Mouse (Mus musculus) small intestine, adult 2 months (tissue): ENCODE measurements at regions not wholly inside any gene's neighbourhood (a gene's known extent, or its start where the extent isn't known, plus 50 kb on each side); places are given as distances from the start of the nearest gene placed in this dataset.

ENCODE experiments used
- H3K27ac ChIP-seq: fragments of 200-500 bp; 2 replicates; pipeline ENCODE4 v1.5.1; 2012; ENCODE audit warnings: low read depth, low read length, control low read depth, inconsistent platforms; ENCODE audit not compliant: insufficient read depth
- H3K27me3 ChIP-seq: fragments of 200-500 bp; 2 replicates; pipeline ENCODE4 v1.6.1; 2012; ENCODE audit warnings: mild to moderate bottlenecking, moderate library complexity, low read length, inconsistent platforms; ENCODE audit not compliant: control insufficient read depth, insufficient read depth
- H3K36me3 ChIP-seq: fragments of 200-500 bp; 2 replicates; pipeline ENCODE4 v1.6.1; 2012; ENCODE audit warnings: mild to moderate bottlenecking, low read length, control low read depth, inconsistent platforms; ENCODE audit not compliant: control insufficient read depth, insufficient read depth
- H3K4me1 ChIP-seq: fragments of 200-500 bp; 2 replicates; pipeline ENCODE4 v1.6.1; 2012; ENCODE audit warnings: low read length, inconsistent platforms, mixed read lengths; ENCODE audit not compliant: control insufficient read depth, insufficient read depth, insufficient read length
- H3K4me3 ChIP-seq: fragments of 200-500 bp; 2 replicates; pipeline ENCODE4 v1.5.1; 2012; ENCODE audit warnings: low read depth, mild to moderate bottlenecking, control low read depth, inconsistent platforms, low read length, moderate library complexity
- CTCF ChIP-seq: fragments of 200-500 bp; IDR thresholded peaks from 2 replicates; pipeline ENCODE4 v1.5.1; 2012; ENCODE audit warnings: low read depth, mild to moderate bottlenecking, control low read depth, inconsistent platforms, low read length, moderate library complexity, mixed read lengths; ENCODE audit not compliant: insufficient replicate concordance, insufficient read length; ENCODE audit errors: extremely low read depth
- POLR2A ChIP-seq: fragments of 200-500 bp; IDR thresholded peaks from 2 replicates; pipeline ENCODE4 v1.6.1; 2012; ENCODE audit warnings: low read depth, mild to moderate bottlenecking, control low read depth, inconsistent platforms, low read length, moderate library complexity
- WGBS: fragments of 180-500 bp; shearing (Covaris S2); methylation state at CpG from one replicate; pipeline ENCODE4 v1.1.7; 2018; 5-methylcytosine and 5-hydroxymethylcytosine counted together

DNA sequence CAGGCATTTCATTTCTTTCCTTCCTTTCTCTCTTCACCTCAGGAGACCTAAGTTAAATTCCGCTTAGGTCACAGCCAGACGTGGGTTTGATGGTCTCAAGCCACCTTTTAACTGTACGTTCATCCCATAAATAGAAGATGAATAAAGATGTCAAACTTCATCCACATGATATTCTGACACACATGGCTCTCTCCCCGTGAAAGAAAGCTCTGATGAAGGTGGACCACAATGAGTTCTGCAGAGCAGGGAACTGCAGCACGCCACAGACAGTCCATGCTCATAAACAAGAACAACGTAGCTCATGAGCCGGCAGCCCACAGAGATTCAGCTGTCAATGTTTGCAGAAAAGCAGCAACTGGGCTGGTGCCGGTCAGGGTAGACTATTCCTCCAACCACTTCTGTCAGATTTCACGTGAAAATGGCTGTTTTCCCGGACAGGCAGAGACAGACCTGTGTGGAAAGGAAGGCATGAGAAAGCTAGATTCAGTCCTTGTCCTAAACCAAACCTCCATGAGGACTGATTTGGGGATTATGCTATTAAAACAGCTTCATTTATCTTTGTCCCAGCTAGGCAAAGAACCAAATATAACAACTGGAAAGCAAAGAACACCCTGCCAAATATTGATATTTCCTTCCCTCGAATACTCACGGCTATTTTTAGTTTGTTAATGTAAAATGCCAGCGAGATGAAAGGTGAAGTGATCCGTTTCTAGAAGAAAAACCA, 165.5 kb downstream of the Icos start:
- 68% methylated on average over 14 of the region's 14 CpGs for WGBS
- no peak overlapping the region for H3K27ac ChIP-seq

DNA sequence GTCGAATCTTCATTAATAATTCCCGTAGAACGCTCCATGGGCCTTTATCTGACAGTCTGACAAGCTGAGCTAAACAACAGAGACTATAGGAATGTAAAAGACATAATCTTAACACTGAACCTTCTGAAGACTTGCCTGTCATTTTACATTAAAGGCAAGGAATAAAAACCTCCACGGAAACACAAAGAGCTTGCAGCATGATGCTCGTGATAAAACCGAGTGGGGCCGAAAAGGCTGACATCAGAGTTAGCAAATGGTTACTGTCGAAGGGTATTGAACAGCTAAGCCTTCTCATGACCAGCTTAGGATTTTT, 166.0 kb downstream of the Icos start:
- no peak for TF ChIP-seq POLR2A
- no peak for TF ChIP-seq CTCF
- H3K36me3 ChIP-seq, result no peaks in the 10 kb centered on the region
- no peak overlapping the region for H3K27ac ChIP-seq
- H3K4me1 ChIP-seq, result peaks cover 9% of the 10 kb centered on the region; the same call in 1 of the 2 replicates
- WGBS, result 87% methylated on average over 8 of the region's 8 CpGs
- H3K27me3 ChIP-seq, result no peaks in the 10 kb centered on the region
- no peak overlapping the region for H3K4me3 ChIP-seq

More for the DNA sequence above, 165.5 kb downstream of the Icos start:
- TF ChIP-seq POLR2A (no peak), CTCF (no peak)
- no peak overlapping the region for H3K4me3 ChIP-seq
- H3K36me3 ChIP-seq, result no peaks in the 10 kb centered on the region
- H3K27me3 ChIP-seq, result no peaks in the 10 kb centered on the region
- peaks cover 9% of the 10 kb centered on the region; the same call in 1 of the 2 replicates for H3K4me1 ChIP-seq

DNA sequence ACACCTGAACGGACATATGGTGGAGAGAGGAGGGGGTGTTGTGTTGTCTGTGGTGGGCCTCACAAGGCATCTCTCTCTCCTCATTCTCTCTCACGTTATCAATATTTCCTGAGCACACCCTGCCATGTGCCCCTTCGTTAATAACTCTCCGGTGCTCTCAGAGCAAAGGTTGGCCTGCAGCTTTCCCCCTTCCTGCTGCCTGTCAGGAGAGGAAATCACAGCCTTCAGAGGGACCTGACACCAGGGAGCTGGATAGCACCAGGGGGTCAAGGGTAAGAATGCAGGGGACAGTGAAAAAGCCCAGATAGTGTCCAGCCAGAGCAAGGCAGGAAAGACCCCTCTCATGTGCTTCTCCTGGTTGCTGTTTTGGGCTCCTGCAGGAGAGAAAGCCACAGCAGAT, 167.3 kb downstream of the Icos start:
- no peak for TF ChIP-seq CTCF
- TF ChIP-seq POLR2A, result no peak
- Histone ChIP-seq H3K4me1 (peaks cover 9% of the 10 kb centered on the region; the same call in 1 of the 2 replicates), H3K27me3 (no peaks in the 10 kb centered on the region), H3K4me3 (no peak overlapping the region), H3K36me3 (no peaks in the 10 kb centered on the region), H3K27ac (no peak overlapping the region)
- 29% methylated on average over 4 of the region's 4 CpGs for WGBS

DNA sequence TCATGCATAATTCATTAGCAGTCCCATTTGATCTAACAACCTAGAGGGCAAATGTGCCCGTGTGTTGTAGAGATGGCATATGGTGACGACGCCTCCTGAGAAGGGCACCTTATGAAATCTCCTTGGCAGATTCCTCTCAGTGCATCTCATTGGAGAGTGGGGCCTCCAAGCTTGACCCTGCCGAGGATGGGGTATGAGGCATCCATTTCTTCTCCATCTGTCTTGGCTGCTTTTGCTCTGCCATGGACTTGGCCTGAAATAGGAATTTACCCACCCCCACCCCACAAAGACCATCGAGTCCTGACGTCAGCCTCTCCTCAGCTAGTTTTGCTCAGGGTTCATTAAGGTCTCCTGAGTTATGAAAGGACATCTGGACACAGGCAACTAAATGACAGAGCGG, 167.8 kb downstream of the Icos start:
- Histone ChIP-seq H3K27me3 (no peaks in the 10 kb centered on the region), H3K27ac (no peak overlapping the region), H3K36me3 (no peaks in the 10 kb centered on the region), H3K4me1 (peaks cover 9% of the 10 kb centered on the region; the same call in 1 of the 2 replicates), H3K4me3 (no peak overlapping the region)
- TF ChIP-seq POLR2A, result no peak
- no peak for TF ChIP-seq CTCF
- 52% methylated on average over 7 of the region's 7 CpGs for WGBS

DNA sequence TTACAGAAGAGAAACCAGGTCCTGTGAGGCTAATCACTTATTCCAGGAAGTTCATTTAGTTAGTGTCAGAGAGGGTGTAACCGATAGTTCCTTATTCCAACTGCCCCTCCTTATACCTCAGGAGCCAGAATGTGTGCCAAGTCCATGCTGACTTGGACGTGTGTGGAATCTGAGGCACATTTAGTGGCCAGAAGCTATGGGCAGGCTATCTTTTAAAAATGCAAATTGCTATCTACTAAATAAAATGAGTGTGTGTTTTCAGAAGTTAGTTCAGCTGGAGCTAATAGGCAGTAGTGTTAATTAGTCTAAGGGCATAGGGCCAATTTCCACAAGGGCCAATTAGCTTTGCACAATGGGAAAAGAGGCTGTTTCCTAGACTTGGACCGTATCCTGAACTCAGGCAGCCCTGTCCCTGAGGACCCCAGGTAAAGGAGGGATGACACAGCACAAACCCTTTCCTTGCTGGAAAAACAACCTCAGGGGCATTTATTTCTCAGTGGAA, 168.5 kb downstream of the Icos start:
- Histone ChIP-seq H3K4me1 (peaks cover 9% of the 10 kb centered on the region; the same call in 1 of the 2 replicates), H3K36me3 (no peaks in the 10 kb centered on the region), H3K4me3 (no peak overlapping the region), H3K27ac (no peak overlapping the region), H3K27me3 (no peaks in the 10 kb centered on the region)
- WGBS, result 22% methylated on average over 3 of the region's 3 CpGs
- no peak for TF ChIP-seq POLR2A
- no peak for TF ChIP-seq CTCF

DNA sequence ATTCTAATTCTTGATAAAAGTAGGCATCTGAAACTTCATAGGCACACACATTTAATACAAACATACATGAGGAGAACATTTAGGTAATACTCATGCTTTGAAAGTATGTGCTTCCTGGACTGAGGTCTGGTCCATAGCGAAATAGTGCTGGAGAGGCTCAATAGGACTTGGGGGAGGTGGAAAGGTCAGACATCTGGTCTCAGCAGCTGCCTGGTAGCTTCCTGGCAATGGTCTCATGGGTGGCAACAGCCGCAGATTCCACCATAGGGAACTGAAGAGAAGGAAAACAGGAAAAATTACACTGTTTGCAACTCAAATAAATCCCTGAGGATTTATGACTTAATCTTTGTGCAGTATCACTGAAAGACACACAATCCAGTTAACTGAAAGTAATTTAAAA, 174.0 kb downstream of the Icos start:
- H3K27me3 ChIP-seq, result no peaks in the 10 kb centered on the region
- no peak for TF ChIP-seq POLR2A
- TF ChIP-seq CTCF, result no peak
- H3K36me3 ChIP-seq, result no peaks in the 10 kb centered on the region
- WGBS, result 51% methylated on average over 2 of the region's 2 CpGs
- no peak overlapping the region for H3K27ac ChIP-seq
- no peaks in the 10 kb centered on the region for H3K4me1 ChIP-seq
- H3K4me3 ChIP-seq, result no peak overlapping the region

DNA sequence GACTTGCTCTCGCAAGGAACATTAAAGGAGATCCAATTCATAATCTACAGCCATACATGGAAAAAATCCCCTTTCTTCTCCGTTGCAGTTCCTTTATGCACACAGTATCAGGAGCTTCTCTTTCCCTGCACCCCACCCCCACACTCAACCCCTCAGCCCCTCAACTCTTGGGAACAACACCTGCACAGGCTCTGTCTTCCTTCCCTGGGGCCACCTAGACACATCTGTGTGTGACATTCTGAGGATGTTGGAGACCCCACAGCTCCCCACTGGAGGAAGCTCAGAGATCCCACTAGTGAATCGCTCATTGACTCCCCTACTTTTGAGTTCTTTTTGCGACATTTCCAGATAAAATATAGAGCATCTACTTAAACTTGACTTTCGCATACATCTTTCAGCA, 174.4 kb downstream of the Icos start:
- TF ChIP-seq CTCF, result no peak
- no peak for TF ChIP-seq POLR2A
- H3K4me3 ChIP-seq, result no peak overlapping the region
- no peaks in the 10 kb centered on the region for H3K4me1 ChIP-seq
- no peaks in the 10 kb centered on the region for H3K36me3 ChIP-seq
- no peaks in the 10 kb centered on the region for H3K27me3 ChIP-seq
- H3K27ac ChIP-seq, result no peak overlapping the region
- WGBS, result 74% methylated on average over 5 of the region's 5 CpGs
